Mouse (Mus musculus): ENCODE measurements around the gene Stxbp5.

Gene Stxbp5

GRCm38 (mm10) chr10:9859476-9859875 is 41.4 kb downstream of the Stxbp5 start:
- in situ Hi-C loops (cut with MboI, MseI): no loop called here

GRCm38 (mm10) chr10:9857850-9858249 is 43.0 kb downstream of the Stxbp5 start:
- in situ Hi-C loops (cut with MboI, MseI): no loop called here

GRCm38 (mm10) chr10:9856792-9857191 is 44.1 kb downstream of the Stxbp5 start:
- in situ Hi-C loops (cut with MboI, MseI): no loop called here

GRCm38 (mm10) chr10:9846408-9846807 is 54.5 kb downstream of the Stxbp5 start:
- in situ Hi-C loops (cut with MboI, MseI): no loop called here

- in situ Hi-C loops (cut with MboI, MseI): no loop called here
These were observed 61.5 kb downstream of the Stxbp5 start for GRCm38 (mm10) chr10:9839408-9839807.

- in situ Hi-C loops (cut with MboI, MseI): no loop called here
These were observed 65.9 kb downstream of the Stxbp5 start for GRCm38 (mm10) chr10:9834986-9835385.

- in situ Hi-C loops (cut with MboI, MseI): no loop called here
These were observed 67.9 kb downstream of the Stxbp5 start for GRCm38 (mm10) chr10:9832937-9833336.

- in situ Hi-C loops (cut with MboI, MseI): no loop called here
These were observed 71.1 kb downstream of the Stxbp5 start for GRCm38 (mm10) chr10:9829744-9830143.

GRCm38 (mm10) chr10:9821299-9821698 is 79.6 kb downstream of the Stxbp5 start:
- in situ Hi-C loops (cut with MboI, MseI): no loop called here

GRCm38 (mm10) chr10:9818574-9818973 is 82.3 kb downstream of the Stxbp5 start:
- in situ Hi-C loops (cut with MboI, MseI): no loop called here

- in situ Hi-C loops (cut with MboI, MseI): loop anchor here (5.0 kb wide), 1 partner anchor 413 kb away; no protein-coding TSS in a partner anchor
These were observed 87.0 kb downstream of the Stxbp5 start for GRCm38 (mm10) chr10:9813926-9814325.

GRCm38 (mm10) chr10:9807596-9807995 is 93.3 kb downstream of the Stxbp5 start:
- in situ Hi-C loops (cut with MboI, MseI): no loop called here

- in situ Hi-C loops (cut with MboI, MseI): no loop called here
These were observed 95.5 kb downstream of the Stxbp5 start for GRCm38 (mm10) chr10:9805341-9805740.

GRCm38 (mm10) chr10:9803126-9803525 is 97.8 kb downstream of the Stxbp5 start:
- in situ Hi-C loops (cut with MboI, MseI): no loop called here

GRCm38 (mm10) chr10:9801571-9801970 is 99.3 kb downstream of the Stxbp5 start:
- in situ Hi-C loops (cut with MboI, MseI): no loop called here

- in situ Hi-C loops (cut with MboI, MseI): loop anchor here (10.0 kb wide), 2 partner anchors 106 to 1666 kb away; partner anchors contain the start of gene Stxbp5
These were observed 101.8 kb downstream of the Stxbp5 start for GRCm38 (mm10) chr10:9799085-9799484.

- in situ Hi-C loops (cut with MboI, MseI): loop anchor here (10.0 kb wide), 2 partner anchors 108 to 1668 kb away; partner anchors contain the start of gene Stxbp5
These were observed 104.5 kb downstream of the Stxbp5 start for GRCm38 (mm10) chr10:9796429-9796828.

- in situ Hi-C loops (cut with MboI, MseI): loop anchor here (5.0 to 10.0 kb wide), 3 partner anchors 110 to 1670 kb away; partner anchors contain the start of gene Stxbp5
These were observed 106.5 kb downstream of the Stxbp5 start for GRCm38 (mm10) chr10:9794429-9794828.

- in situ Hi-C loops (cut with MboI, MseI): loop anchor here (5.0 to 10.0 kb wide), 3 partner anchors 114 to 1674 kb away; partner anchors contain the start of gene Stxbp5
These were observed 109.9 kb downstream of the Stxbp5 start for GRCm38 (mm10) chr10:9790947-9791346.

GRCm38 (mm10) chr10:9786461-9786860 is 114.4 kb downstream of the Stxbp5 start:
- in situ Hi-C loops (cut with MboI, MseI): no loop called here

GRCm38 (mm10) chr10:9785651-9786050 is 115.2 kb downstream of the Stxbp5 start:
- in situ Hi-C loops (cut with MboI, MseI): no loop called here

GRCm38 (mm10) chr10:9779864-9780263 is 121.0 kb downstream of the Stxbp5 start:
- in situ Hi-C loops (cut with MboI, MseI): no loop called here

- in situ Hi-C loops (cut with MboI, MseI): no loop called here
These were observed 130.6 kb downstream of the Stxbp5 start for GRCm38 (mm10) chr10:9770261-9770660.

- in situ Hi-C loops (cut with MboI, MseI): no loop called here
These were observed 137.0 kb downstream of the Stxbp5 start for GRCm38 (mm10) chr10:9763831-9764230.

Data from T-helper 1 cell (primary cell).